Mouse (Mus musculus) hindbrain, embryonic 14.5 days (tissue): Measurements from ENCODE around the gene Gm14190. TPM values are rescaled to one million over a fixed set of nuclear protein-coding genes. Genes with fewer than 3 reads are reported as not detected.
"Not testable (repeated sequence)": the region's sequence is repeated elsewhere in the genome, so short reads cannot be mapped to it uniquely, and the experiment has no call there.

Experiments used
- ATAC-seq: fragments of 200-750 bp; cut with Nextera tagmentation; 2 replicates; pipeline ENCODE4 v1.8.0; 2017; ENCODE audit warnings: moderate number of reproducible peaks, mild to moderate bottlenecking, moderate TSS enrichment, moderate library complexity; ENCODE audit not compliant: low FRiP score
- DNase-seq: peaks from one replicate; pipeline ENCODE4 v3.0.0-alpha.2; 2015; ENCODE audit warnings: low spot score
- H3K27ac ChIP-seq: fragments of 300-500 bp; sonication (generic); 2 replicates; pipeline ENCODE4 v1.5.1; 2014; ENCODE audit warnings: mild to moderate bottlenecking, moderate library complexity
- H3K27me3 ChIP-seq: fragments of 300-500 bp; sonication (generic); 2 replicates; pipeline ENCODE4 v1.6.1; 2014; ENCODE audit warnings: mild to moderate bottlenecking, low read length, mixed read lengths; ENCODE audit not compliant: control insufficient read depth, insufficient read depth
- H3K36me3 ChIP-seq: fragments of 300-500 bp; sonication (generic); replicated peaks from 2 replicates; pipeline ENCODE4 v1.6.1; 2014; ENCODE audit not compliant: control insufficient read depth, insufficient read depth
- H3K4me1 ChIP-seq: fragments of 300-500 bp; sonication (generic); replicated peaks from 2 replicates; pipeline ENCODE4 v1.6.1; 2014; ENCODE audit warnings: antibody characterized with exemption, low read length, mixed read lengths; ENCODE audit not compliant: control insufficient read depth, insufficient read depth
- H3K4me2 ChIP-seq: fragments of 300-500 bp; sonication (generic); replicated peaks from 2 replicates; pipeline ENCODE4 v1.6.1; 2014; ENCODE audit warnings: mild to moderate bottlenecking, moderate library complexity
- H3K4me3 ChIP-seq: fragments of 300-500 bp; sonication (generic); replicated peaks from 2 replicates; pipeline ENCODE4 v1.5.1; 2014; ENCODE audit warnings: mild to moderate bottlenecking, low read length
- H3K9ac ChIP-seq: fragments of 300-500 bp; sonication (generic); 2 replicates; pipeline ENCODE4 v1.6.1; 2014
- H3K9me3 ChIP-seq: fragments of 300-500 bp; sonication (generic); 2 replicates; pipeline ENCODE4 v1.6.1; 2016; ENCODE audit warnings: low read length; ENCODE audit not compliant: control insufficient read depth
- WGBS: fragments of 180-500 bp; shearing (Covaris S2); extraction: QIAGEN DNeasy Blood & Tissue Kit; methylation state at CpG from one replicate; pipeline ENCODE4 v1.1.7; 2014; 5-methylcytosine and 5-hydroxymethylcytosine counted together
- polyA plus RNA-seq: library from polyadenylated mRNA; unstranded; fragments of >200 nt; fragmentation: Nextera tagmentation; extraction: Ambion mirVana; gene quantifications from 2 replicates; pipeline ENCODE4 v1.2.1, GENCODE M21; 2014

The Gm14190 gene
- not detected in 2 replicates for polyA plus RNA-seq

GRCm38 (mm10) chr11:99690463-99690862, at the start of gene Gm14190:
Gene Gm14190, minus strand, starts transcription at chr11:99690740.
- no peak within 1 kb of the TSS for H3K4me2 ChIP-seq
- H3K9me3 ChIP-seq = no peaks in the 10 kb centered on the region
- no peaks in the 10 kb centered on the region for H3K4me1 ChIP-seq
- 91% methylated on average over 1 of the region's 1 CpGs for WGBS
- H3K4me3 ChIP-seq = no peak within 1 kb of the TSS
- DNase-seq (no peak), ATAC-seq (no peak)
- H3K36me3 ChIP-seq = no peaks in the 10 kb centered on the region
- H3K27ac ChIP-seq = no peak within 1 kb of the TSS
- no peak within 1 kb of the TSS for H3K9ac ChIP-seq
- no peaks in the 10 kb centered on the region for H3K27me3 ChIP-seq

GRCm38 (mm10) chr11:99734190-99734589, 43.6 kb upstream of the Gm14190 start, which contains the start of gene Gm14180:
Gene Gm14180, minus strand, starts transcription at chr11:99734290.
- DNase-seq = no peak
- no peaks in the 10 kb centered on the region for H3K4me1 ChIP-seq
- no peaks in the 10 kb centered on the region for H3K9me3 ChIP-seq
- H3K27ac ChIP-seq = no peak within 1 kb of the TSS
- no peak within 1 kb of the TSS for H3K4me3 ChIP-seq
- no peak within 1 kb of the TSS for H3K4me2 ChIP-seq
- no peaks in the 10 kb centered on the region for H3K27me3 ChIP-seq
- H3K9ac ChIP-seq = no peak within 1 kb of the TSS
- ATAC-seq = no peak
- H3K36me3 ChIP-seq = no peaks in the 10 kb centered on the region
- 56% methylated on average over 2 of the region's 2 CpGs for WGBS

- Histone ChIP-seq H3K36me3 (no peaks in the 10 kb centered on the region), H3K27me3 (no peaks in the 10 kb centered on the region)
- 71% methylated on average over 2 of the region's 2 CpGs for WGBS
Measured at GRCm38 (mm10) chr11:99724061-99724460, 33.5 kb upstream of the Gm14190 start.

GRCm38 (mm10) chr11:99718759-99719158, 28.2 kb upstream of the Gm14190 start:
- WGBS = 87% methylated on average over 1 of the region's 1 CpGs
- Histone ChIP-seq H3K4me1 (no peaks in the 10 kb centered on the region), H3K9ac (no peak overlapping the region), H3K27ac (no peak overlapping the region), H3K4me2 (no peak overlapping the region), H3K27me3 (no peaks in the 10 kb centered on the region), H3K9me3 (no peaks in the 10 kb centered on the region), H3K36me3 (no peaks in the 10 kb centered on the region), H3K4me3 (no peak overlapping the region)
- DNase-seq (no peak), ATAC-seq (no peak)

More at GRCm38 (mm10) chr11:99724061-99724460, 33.5 kb upstream of the Gm14190 start:
- H3K9ac ChIP-seq = no peak overlapping the region
- no peaks in the 10 kb centered on the region for H3K4me1 ChIP-seq
- H3K9me3 ChIP-seq = no peaks in the 10 kb centered on the region
- no peak overlapping the region for H3K4me2 ChIP-seq
- H3K4me3 ChIP-seq = no peak overlapping the region
- H3K27ac ChIP-seq = no peak overlapping the region
- ATAC-seq (no peak), DNase-seq (no peak)

- not testable (repeated sequence) for ATAC-seq
Measured at GRCm38 (mm10) chr11:99685235-99685634, 5.3 kb downstream of the Gm14190 start.

GRCm38 (mm10) chr11:99683481-99683880, 7.1 kb downstream of the Gm14190 start:
- DNase-seq (no peak), ATAC-seq (no peak)
- H3K4me1 ChIP-seq = no peaks in the 10 kb centered on the region
- no peaks in the 10 kb centered on the region for H3K36me3 ChIP-seq
- H3K9ac ChIP-seq = no peak overlapping the region
- no peak overlapping the region for H3K4me3 ChIP-seq
- H3K4me2 ChIP-seq = no peak overlapping the region
- no peaks in the 10 kb centered on the region for H3K27me3 ChIP-seq
- 94% methylated on average over 2 of the region's 2 CpGs for WGBS
- H3K27ac ChIP-seq = no peak overlapping the region
- no peaks in the 10 kb centered on the region for H3K9me3 ChIP-seq

More at GRCm38 (mm10) chr11:99685235-99685634, 5.3 kb downstream of the Gm14190 start:
- 68% methylated on average over 1 of the region's 1 CpGs for WGBS
- H3K27ac ChIP-seq, H3K27me3 ChIP-seq, H3K4me2 ChIP-seq, DNase-seq, H3K4me1 ChIP-seq, H3K9me3 ChIP-seq, H3K36me3 ChIP-seq, H3K4me3 ChIP-seq, H3K9ac ChIP-seq: not testable (repeated sequence)

GRCm38 (mm10) chr11:99665860-99666259, 24.7 kb downstream of the Gm14190 start, which contains the start of gene Krtap4-6:
Gene Krtap4-6, minus strand, starts transcription at chr11:99665960.
- H3K27ac ChIP-seq = no peak within 1 kb of the TSS
- DNase-seq = no peak
- no peaks in the 10 kb centered on the region for H3K36me3 ChIP-seq
- no peaks in the 10 kb centered on the region for H3K4me1 ChIP-seq
- H3K27me3 ChIP-seq = no peaks in the 10 kb centered on the region
- H3K9me3 ChIP-seq = no peaks in the 10 kb centered on the region
- H3K4me2 ChIP-seq = no peak within 1 kb of the TSS
- no peak within 1 kb of the TSS for H3K9ac ChIP-seq
- ATAC-seq = no peak
- no peak within 1 kb of the TSS for H3K4me3 ChIP-seq

GRCm38 (mm10) chr11:99662802-99663201, 27.7 kb downstream of the Gm14190 start:
- no peak for ATAC-seq

GRCm38 (mm10) chr11:99659256-99659655, 31.3 kb downstream of the Gm14190 start:
- no peak overlapping the region for H3K4me2 ChIP-seq
- no peaks in the 10 kb centered on the region for H3K9me3 ChIP-seq
- no peak overlapping the region for H3K27ac ChIP-seq
- H3K4me3 ChIP-seq = no peak overlapping the region
- 91% methylated on average over 4 of the region's 4 CpGs for WGBS
- ATAC-seq (no peak), DNase-seq (no peak)
- H3K27me3 ChIP-seq = no peaks in the 10 kb centered on the region
- no peaks in the 10 kb centered on the region for H3K4me1 ChIP-seq
- no peaks in the 10 kb centered on the region for H3K36me3 ChIP-seq
- no peak overlapping the region for H3K9ac ChIP-seq

More at GRCm38 (mm10) chr11:99662802-99663201, 27.7 kb downstream of the Gm14190 start:
- H3K27ac ChIP-seq = no peak overlapping the region
- H3K4me1 ChIP-seq = no peaks in the 10 kb centered on the region
- no peaks in the 10 kb centered on the region for H3K9me3 ChIP-seq
- H3K4me3 ChIP-seq = no peak overlapping the region
- WGBS = 84% methylated on average over 10 of the region's 10 CpGs
- no peaks in the 10 kb centered on the region for H3K27me3 ChIP-seq
- DNase-seq = no peak
- H3K36me3 ChIP-seq = no peaks in the 10 kb centered on the region
- H3K9ac ChIP-seq = no peak overlapping the region
- H3K4me2 ChIP-seq = no peak overlapping the region

GRCm38 (mm10) chr11:99658467-99659010, 32.0 kb downstream of the Gm14190 start, which contains the start of gene Gm11563:
Gene Gm11563, minus strand, starts transcription at chr11:99658960.
- not testable (repeated sequence) for ATAC-seq, H3K27me3 ChIP-seq, DNase-seq, H3K27ac ChIP-seq, H3K4me2 ChIP-seq, H3K4me1 ChIP-seq, H3K4me3 ChIP-seq, H3K36me3 ChIP-seq, H3K9me3 ChIP-seq, H3K9ac ChIP-seq
- 65% methylated on average over 9 of the region's 10 CpGs for WGBS
